Mouse (Mus musculus) CH12.LX (cell line): ENCODE results near the gene Cnr2. TPM values are rescaled to one million over a fixed set of nuclear protein-coding genes. Genes with fewer than 3 reads are reported as not detected.

Experiments
- DNase-seq: peaks from one replicate; pipeline ENCODE4 v3.0.0-alpha.2; 2013; ENCODE audit errors: extremely low read depth
- H3K27ac ChIP-seq: 2 replicates; pipeline ENCODE4 v1.5.1; 2012; ENCODE audit warnings: low read depth, mild to moderate bottlenecking, control low read depth, moderate library complexity; ENCODE audit not compliant: insufficient read depth
- H3K27me3 ChIP-seq: replicated peaks from 2 replicates; pipeline ENCODE3; 2012; ENCODE audit warnings: inconsistent platforms
- H3K36me3 ChIP-seq, 2 experiments: replicated peaks in 1 of 2; 2 replicates each; pipeline versions ENCODE3 to v1.6.1; 2012; ENCODE audit warnings: inconsistent platforms in 1 of 2, low read length in 1 of 2, mild to moderate bottlenecking in 1 of 2, mixed read lengths in 1 of 2, moderate library complexity in 1 of 2; ENCODE audit not compliant: control insufficient read depth in 1 of 2, insufficient read depth in 1 of 2
- H3K4me1 ChIP-seq, 2 experiments: 2 replicates each; pipeline ENCODE4 v1.6.1; 2012; ENCODE audit warnings: inconsistent platforms in 1 of 2, moderate library complexity in 1 of 2; ENCODE audit not compliant: insufficient read depth in 2 of 2, control insufficient read depth in 1 of 2
- H3K4me2 ChIP-seq: 2 replicates; pipeline ENCODE4 v1.6.1; 2012; ENCODE audit warnings: low read depth, mild to moderate bottlenecking, control low read depth; ENCODE audit not compliant: poor library complexity, insufficient read depth, severe bottlenecking
- H3K4me3 ChIP-seq, 3 experiments: fragments of 150-350 bp in 1 of 3; sonication (generic) in 1 of 3; replicated peaks in 1 of 3; 2 replicates each; pipeline versions ENCODE3 to v1.5.1; 2011 to 2012; ENCODE audit warnings: low read depth in 2 of 3, low read length in 2 of 3, mild to moderate bottlenecking in 2 of 3, moderate library complexity in 2 of 3, control low read depth in 1 of 3, improper control_type of control experiment in 1 of 3, inconsistent platforms in 1 of 3, mixed read lengths in 1 of 3; ENCODE audit not compliant: poor library complexity in 1 of 3
- H3K79me2 ChIP-seq: replicated peaks from 2 replicates; pipeline ENCODE4 v1.6.1; 2012; ENCODE audit warnings: mild to moderate bottlenecking, moderate library complexity; ENCODE audit not compliant: control insufficient read depth, poor library complexity, insufficient read depth, severe bottlenecking; ENCODE audit errors: extremely low read depth
- H3K9ac ChIP-seq: 2 replicates; pipeline ENCODE4 v1.6.1; 2012; ENCODE audit warnings: low read depth, mild to moderate bottlenecking, control low read depth, moderate library complexity; ENCODE audit not compliant: insufficient read depth
- H3K9me3 ChIP-seq: replicated peaks from 2 replicates; pipeline ENCODE3; 2012; ENCODE audit warnings: low read length, inconsistent platforms, mixed read lengths
- BHLHE40 ChIP-seq: IDR thresholded peaks from 2 replicates; pipeline ENCODE4 v1.6.1; 2011; ENCODE audit warnings: mild to moderate bottlenecking, low read depth, low read length, improper control_type of control experiment
- CTCF ChIP-seq, 2 experiments: IDR thresholded peaks in 1 of 2; conservative IDR thresholded peaks in 1 of 2; 2 replicates each; pipeline ENCODE4 v1.5.1; 2011 to 2012; ENCODE audit warnings: low read depth in 2 of 2, low read length in 2 of 2, improper control_type of control experiment in 1 of 2, inconsistent platforms in 1 of 2, mild to moderate bottlenecking in 1 of 2, moderate library complexity in 1 of 2
- ELF1 ChIP-seq: IDR thresholded peaks from 2 replicates; pipeline ENCODE4 v1.6.1; 2014; ENCODE audit warnings: low read depth, mild to moderate bottlenecking, inconsistent platforms, low read length, improper control_type of control experiment
- ETS1 ChIP-seq: conservative IDR thresholded peaks from 2 replicates; pipeline ENCODE4 v1.6.1; 2012; ENCODE audit warnings: low read depth, mild to moderate bottlenecking, inconsistent platforms, low read length, improper control_type of control experiment, moderate library complexity
- JUN ChIP-seq: IDR thresholded peaks from 2 replicates; pipeline ENCODE4 v1.6.1; 2011; ENCODE audit warnings: low read depth, mild to moderate bottlenecking, low read length, improper control_type of control experiment, moderate library complexity; ENCODE audit not compliant: insufficient read depth
- JUND ChIP-seq: conservative IDR thresholded peaks from 2 replicates; pipeline ENCODE4 v1.6.1; 2011; ENCODE audit warnings: low read depth, low read length, improper control_type of control experiment
- KAT2A ChIP-seq: IDR thresholded peaks from 2 replicates; pipeline ENCODE4 v1.6.1; 2012; ENCODE audit warnings: low read length, improper control_type of control experiment, inconsistent platforms; ENCODE audit not compliant: insufficient replicate concordance
- MAX ChIP-seq: IDR thresholded peaks from 2 replicates; pipeline ENCODE4 v1.6.1; 2011; ENCODE audit warnings: low read length, improper control_type of control experiment
- MAZ ChIP-seq: IDR thresholded peaks from 2 replicates; pipeline ENCODE4 v1.6.1; 2012; ENCODE audit warnings: low read depth, mild to moderate bottlenecking, inconsistent platforms, low read length, improper control_type of control experiment, moderate library complexity
- MYC ChIP-seq: IDR thresholded peaks from 2 replicates; pipeline ENCODE4 v1.6.1; 2011; ENCODE audit warnings: low read depth, mild to moderate bottlenecking, improper control_type of control experiment, low read length
- NELFE ChIP-seq: IDR thresholded peaks from 2 replicates; pipeline ENCODE4 v1.6.1; 2011; ENCODE audit warnings: low read depth, low read length, improper control_type of control experiment
- NRF1 ChIP-seq: IDR thresholded peaks from 2 replicates; pipeline ENCODE4 v1.6.1; 2014; ENCODE audit warnings: low read depth, mild to moderate bottlenecking, inconsistent platforms, low read length, improper control_type of control experiment, moderate library complexity
- PAX5 ChIP-seq: IDR thresholded peaks from 2 replicates; pipeline ENCODE4 v1.6.1; 2012; ENCODE audit warnings: low read length, inconsistent platforms, mixed read lengths
- POLR2A ChIP-seq: IDR thresholded peaks from 2 replicates; pipeline ENCODE4 v1.6.1; 2011; ENCODE audit warnings: low read depth, mild to moderate bottlenecking, improper control_type of control experiment, low read length
- RAD21 ChIP-seq: IDR thresholded peaks from 2 replicates; pipeline ENCODE4 v1.6.1; 2011; ENCODE audit warnings: low read depth, mild to moderate bottlenecking, low read length, improper control_type of control experiment, moderate library complexity
- RCOR1 ChIP-seq: conservative IDR thresholded peaks from 2 replicates; pipeline ENCODE4 v1.6.1; 2012; ENCODE audit warnings: low read depth, mild to moderate bottlenecking, inconsistent platforms, low read length, improper control_type of control experiment
- SMC3 ChIP-seq: IDR thresholded peaks from 2 replicates; pipeline ENCODE4 v1.6.1; 2011; ENCODE audit warnings: low read depth, low read length, improper control_type of control experiment
- TCF12 ChIP-seq: IDR thresholded peaks from 2 replicates; pipeline ENCODE4 v1.6.1; 2014; ENCODE audit warnings: low read depth, mild to moderate bottlenecking, inconsistent platforms, low read length, improper control_type of control experiment
- USF1 ChIP-seq: IDR thresholded peaks from 2 replicates; pipeline ENCODE4 v1.6.1; 2014; ENCODE audit warnings: low read depth, mild to moderate bottlenecking, inconsistent platforms, low read length, improper control_type of control experiment
- USF2 ChIP-seq: conservative IDR thresholded peaks from 2 replicates; pipeline ENCODE4 v1.6.1; 2011; ENCODE audit warnings: low read depth, low read length, improper control_type of control experiment
- ZC3H11A ChIP-seq: IDR thresholded peaks from 2 replicates; pipeline ENCODE4 v1.6.1; 2012; ENCODE audit warnings: low read depth, mild to moderate bottlenecking, inconsistent platforms, low read length, improper control_type of control experiment
- ZKSCAN1 ChIP-seq: IDR thresholded peaks from 2 replicates; pipeline ENCODE4 v1.6.1; 2012; ENCODE audit warnings: low read depth, inconsistent platforms, low read length, improper control_type of control experiment, borderline replicate concordance
- ZMIZ1 ChIP-seq: IDR thresholded peaks from 2 replicates; pipeline ENCODE4 v1.6.1; 2012; ENCODE audit warnings: low read depth, mild to moderate bottlenecking, inconsistent platforms, low read length, improper control_type of control experiment
- ZNF384 ChIP-seq: IDR thresholded peaks from 2 replicates; pipeline ENCODE4 v1.6.1; 2012; ENCODE audit warnings: low read depth, low read length, improper control_type of control experiment, inconsistent platforms
- dilution Hi-C: fragments of 300-500 bp; cut with MboI; formaldehyde crosslinking; loops from 2 replicates; pipeline ENCODE4 v1.14.3; 2020; ENCODE audit warnings: low sequenced_read_pairs; ENCODE audit not compliant: extremely low pct_unique_long_range_greater_than_20kb, extremely low pct_ligation_motif_present
- in situ Hi-C: fragments of 300-500 bp; cut with MboI; formaldehyde crosslinking; loops from 3 replicates; pipeline ENCODE4 v1.14.3; 2019; ENCODE audit warnings: low sequenced_read_pairs, low pct_ligation_motif_present, low pct_unique_long_range_greater_than_20kb, mixed read lengths
- polyA plus RNA-seq: library from polyadenylated mRNA; unstranded; fragments of >175 nt; gene quantifications from 2 replicates; pipeline ENCODE4 v1.2.1, GENCODE M21; 2012; ENCODE audit warnings: low read depth; ENCODE audit not compliant: insufficient read length
- total RNA-seq, 2 experiments: library from RNA; depleted of rRNA; stranded (reverse); fragments of 300-350 nt in 1 of 2; fragments of >200 nt in 1 of 2; gene quantifications; 2 replicates each; pipeline ENCODE4 v1.2.3; 2012 to 2014

Gene Cnr2
- total and polyA plus RNA-seq, 3 experiments = 5.6 to 13.8 (median 10.6) TPM

GRCm38 (mm10) chr4:135888448-135889057 lies 6.6 kb upstream of the Cnr2 start:
- TF ChIP-seq USF1 = no peak
- no peak for TF ChIP-seq ZKSCAN1
- TF ChIP-seq RCOR1 = no peak
- no peak for TF ChIP-seq SMC3
- TF ChIP-seq USF2 = no peak
- no peak for TF ChIP-seq MAX
- no peak for TF ChIP-seq POLR2A
- TF ChIP-seq TCF12 = no peak
- no peak for TF ChIP-seq ETS1
- no peak for TF ChIP-seq RAD21
- no peak for TF ChIP-seq MAZ
- no peak for TF ChIP-seq NRF1
- TF ChIP-seq MYC = no peak
- TF ChIP-seq, all 38 proteins: peak for 0
- Histone ChIP-seq H3K4me1 (peaks cover 23 to 45% of the 10 kb centered on the region in 2 experiments), H3K27ac (no peak overlapping the region), H3K4me2 (no peak overlapping the region), H3K36me3 (no peaks in the 10 kb centered on the region), H3K9ac (no peak overlapping the region), H3K79me2 (no peaks in the 10 kb centered on the region), H3K27me3 (no peaks in the 10 kb centered on the region), H3K9me3 (no peaks in the 10 kb centered on the region), H3K4me3 (no peak overlapping the region)
- DNase-seq = no peak
- in situ Hi-C loops = loop anchor here (10.0 kb wide), 1 partner anchor 56 kb away; the partner anchor contains the start of gene Hmgcl
- dilution Hi-C loops = no loop called here

GRCm38 (mm10) chr4:135889146-135889883 lies 5.9 kb upstream of the Cnr2 start:
- Histone ChIP-seq H3K9ac (no peak overlapping the region), H3K27ac (no peak overlapping the region), H3K4me3 (no peak overlapping the region), H3K36me3 (no peaks in the 10 kb centered on the region), H3K4me2 (no peak overlapping the region), H3K79me2 (no peaks in the 10 kb centered on the region), H3K9me3 (peaks cover 2% of the 10 kb centered on the region), H3K4me1 (peaks cover 20 to 40% of the 10 kb centered on the region in 2 experiments), H3K27me3 (no peaks in the 10 kb centered on the region)
- TF ChIP-seq KAT2A = no peak
- TF ChIP-seq ETS1 = no peak
- no peak for TF ChIP-seq ZNF384
- no peak for TF ChIP-seq CTCF (conservative IDR thresholded peaks at IDR 0.05 in 1 of 2, IDR thresholded peaks at IDR 0.05 in 1 of 2; ENCODE audit: low read depth in 2 of 2, low read length in 2 of 2)
- no peak for TF ChIP-seq JUND
- TF ChIP-seq BHLHE40 = no peak
- no peak for TF ChIP-seq ZC3H11A
- no peak for TF ChIP-seq RAD21
- no peak for TF ChIP-seq ZMIZ1
- no peak for TF ChIP-seq POLR2A
- no peak for TF ChIP-seq SMC3
- no peak for TF ChIP-seq MYC
- no peak for TF ChIP-seq ZKSCAN1
- TF ChIP-seq TCF12 = no peak
- TF ChIP-seq USF1 = no peak
- no peak for TF ChIP-seq PAX5
- TF ChIP-seq JUN = no peak
- TF ChIP-seq ELF1 = no peak
- TF ChIP-seq NELFE = no peak
- dilution Hi-C loops (no loop called here), in situ Hi-C loops (loop anchor here (10.0 kb wide), 1 partner anchor 55 kb away; the partner anchor contains the start of gene Hmgcl)
- no peak for DNase-seq
